Mouse (Mus musculus) effector memory CD4-positive, alpha-beta T cell, adult 7 months (primary cell): ENCODE measurements around the gene Gm17467. TPM values are rescaled to one million over a fixed set of nuclear protein-coding genes. Genes with fewer than 3 reads are reported as not detected.

Source experiments
- polyA plus RNA-seq: library from polyadenylated mRNA; unstranded; fragments of 100-300 nt; shearing (Covaris generic); gene quantifications from one replicate; pipeline ENCODE4 v1.2.1, GENCODE M21; 2017

Gene Gm17467
- polyA plus RNA-seq = not detected

DNA sequence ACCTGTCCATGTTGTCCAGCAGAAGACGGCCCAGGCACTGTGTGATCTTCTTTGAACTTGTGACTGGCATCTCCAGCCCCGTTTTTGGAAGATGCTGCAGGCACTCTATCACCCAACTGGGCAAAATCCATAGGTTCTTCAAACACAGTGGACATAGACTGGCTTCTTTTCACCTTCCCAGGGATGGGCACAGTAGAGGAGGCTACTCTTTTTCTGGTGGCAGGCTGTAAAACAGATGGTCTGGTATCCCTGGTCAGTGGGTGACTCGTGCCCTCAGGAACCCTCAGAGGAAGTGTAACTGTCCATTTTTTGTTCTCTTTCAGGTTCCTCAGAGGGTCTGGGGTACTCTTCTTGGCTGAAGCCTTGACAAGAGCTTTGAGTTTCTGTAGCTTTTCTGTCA lies at the start of gene Gm17467:
Gm17467 (minus strand) TSS at position 101 of the 400 bp plus-strand sequence.

Other genes with a start within 250 kb of the Gm17467 start
- gene Cldn34c2, start 123.1 kb downstream of the Gm17467 start, polyA plus RNA-seq = not detected
- not detected for gene Cldn34c3, start 88.9 kb upstream of the Gm17467 start, polyA plus RNA-seq